Mouse (Mus musculus) ES-E14 (cell line): ENCODE data around the gene Cdh8.

Experiments used
- CHD2 ChIP-seq: IDR thresholded peaks from 2 replicates; pipeline ENCODE4 v1.6.1; 2014; ENCODE audit warnings: mild to moderate bottlenecking, low read depth, low read length, inconsistent platforms
- HCFC1 ChIP-seq: IDR thresholded peaks from 2 replicates; pipeline ENCODE4 v1.6.1; 2012; ENCODE audit warnings: low read length, inconsistent platforms, borderline replicate concordance; ENCODE audit not compliant: insufficient read depth
- MAFK ChIP-seq: IDR thresholded peaks from 2 replicates; pipeline ENCODE4 v1.6.1; 2014; ENCODE audit warnings: mild to moderate bottlenecking, low read depth, low read length, inconsistent platforms; ENCODE audit not compliant: insufficient read depth
- ZC3H11A ChIP-seq: IDR thresholded peaks from 2 replicates; pipeline ENCODE4 v1.6.1; 2012; ENCODE audit warnings: low read depth, mild to moderate bottlenecking, inconsistent platforms, low read length, borderline replicate concordance
- ZNF384 ChIP-seq: IDR thresholded peaks from 2 replicates; pipeline ENCODE4 v1.6.1; 2012; ENCODE audit warnings: low read depth, low read length, inconsistent platforms

DNA sequence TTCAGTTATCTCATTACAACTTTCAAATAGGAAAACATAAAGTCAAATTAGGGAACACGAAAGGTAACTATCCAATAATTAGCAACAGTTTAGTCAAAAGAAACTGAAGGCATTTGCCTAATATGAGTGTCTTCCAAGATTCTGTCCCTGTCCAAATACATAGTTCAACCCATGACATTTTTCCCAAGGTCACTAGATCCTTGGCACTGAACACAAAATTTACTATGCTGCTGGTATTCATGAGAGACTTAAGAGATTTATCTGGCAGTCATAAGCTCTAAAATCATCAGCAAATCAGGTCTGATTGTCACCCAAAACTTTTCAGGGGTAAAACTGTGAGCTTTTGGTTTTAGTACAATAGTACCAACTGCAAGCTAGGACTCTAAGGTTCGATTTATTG is 101.7 kb downstream of the Cdh8 start:
- TF ChIP-seq HCFC1 (no peak), ZC3H11A (no peak), ZNF384 (no peak), MAFK (no peak), CHD2 (no peak)
